Mouse (Mus musculus) lung, postnatal 0 days (tissue): ENCODE results near the gene Gm12216. TPM values are rescaled to one million over a fixed set of nuclear protein-coding genes. Genes with fewer than 3 reads are reported as not detected.

Source experiments
- ATAC-seq: fragments of 200-750 bp; cut with Nextera tagmentation; 2 replicates; pipeline ENCODE4 v1.8.0; 2017; ENCODE audit warnings: moderate library complexity
- DNase-seq: peaks from one replicate; pipeline ENCODE4 v3.0.0-alpha.2; 2016; ENCODE audit warnings: low spot score
- H3K27ac ChIP-seq: fragments of 300-500 bp; sonication (generic); 2 replicates; pipeline ENCODE4 v1.5.1; 2014; ENCODE audit warnings: antibody characterized with exemption, mild to moderate bottlenecking, low read length, mixed read lengths
- H3K27me3 ChIP-seq: fragments of 300-500 bp; sonication (generic); replicated peaks from 2 replicates; pipeline ENCODE4 v1.6.1; 2014; ENCODE audit warnings: low read length, mixed read lengths; ENCODE audit not compliant: insufficient read depth
- H3K36me3 ChIP-seq: fragments of 300-500 bp; sonication (generic); 2 replicates; pipeline ENCODE4 v1.6.1; 2014; ENCODE audit warnings: low read length, mixed read lengths; ENCODE audit not compliant: insufficient read depth
- H3K4me1 ChIP-seq: fragments of 300-500 bp; sonication (generic); 2 replicates; pipeline ENCODE4 v1.6.1; 2014; ENCODE audit warnings: antibody characterized with exemption, low read depth, low read length, mixed read lengths; ENCODE audit not compliant: insufficient read depth
- H3K4me2 ChIP-seq: fragments of 300-500 bp; sonication (generic); replicated peaks from 2 replicates; pipeline ENCODE4 v1.6.1; 2014; ENCODE audit warnings: low read depth, mild to moderate bottlenecking, low read length, moderate library complexity, mixed read lengths
- H3K4me3 ChIP-seq: fragments of 300-500 bp; sonication (generic); 2 replicates; pipeline ENCODE4 v1.5.1; 2014; ENCODE audit warnings: low read depth, low read length
- H3K9ac ChIP-seq: fragments of 300-500 bp; sonication (generic); replicated peaks from 2 replicates; pipeline ENCODE4 v1.6.1; 2014; ENCODE audit warnings: low read depth, mild to moderate bottlenecking
- H3K9me3 ChIP-seq: fragments of 300-500 bp; sonication (generic); 2 replicates; pipeline ENCODE4 v1.6.1; 2016; ENCODE audit warnings: low read length, mixed read lengths
- CTCF ChIP-seq: IDR thresholded peaks from 2 replicates; pipeline ENCODE4 v1.5.1; 2016; ENCODE audit warnings: antibody characterized with exemption, mild to moderate bottlenecking
- EP300 ChIP-seq: IDR thresholded peaks from 2 replicates; pipeline ENCODE4 v1.6.1; 2016; ENCODE audit warnings: antibody characterized with exemption, mild to moderate bottlenecking, control low read depth
- WGBS: fragments of 180-500 bp; shearing (Covaris S2); extraction: QIAGEN DNeasy Blood & Tissue Kit; methylation state at CpG from one replicate; pipeline ENCODE4 v1.1.7; 2014; 5-methylcytosine and 5-hydroxymethylcytosine counted together
- polyA plus RNA-seq: library from polyadenylated mRNA; unstranded; fragments of >200 nt; fragmentation: Nextera tagmentation; extraction: Ambion mirVana; gene quantifications from 2 replicates; pipeline ENCODE4 v1.2.1, GENCODE M21; 2015

Gm12216 gene
- polyA plus RNA-seq, 1 experiment from 2014 or later = 5.4 TPM

DNA sequence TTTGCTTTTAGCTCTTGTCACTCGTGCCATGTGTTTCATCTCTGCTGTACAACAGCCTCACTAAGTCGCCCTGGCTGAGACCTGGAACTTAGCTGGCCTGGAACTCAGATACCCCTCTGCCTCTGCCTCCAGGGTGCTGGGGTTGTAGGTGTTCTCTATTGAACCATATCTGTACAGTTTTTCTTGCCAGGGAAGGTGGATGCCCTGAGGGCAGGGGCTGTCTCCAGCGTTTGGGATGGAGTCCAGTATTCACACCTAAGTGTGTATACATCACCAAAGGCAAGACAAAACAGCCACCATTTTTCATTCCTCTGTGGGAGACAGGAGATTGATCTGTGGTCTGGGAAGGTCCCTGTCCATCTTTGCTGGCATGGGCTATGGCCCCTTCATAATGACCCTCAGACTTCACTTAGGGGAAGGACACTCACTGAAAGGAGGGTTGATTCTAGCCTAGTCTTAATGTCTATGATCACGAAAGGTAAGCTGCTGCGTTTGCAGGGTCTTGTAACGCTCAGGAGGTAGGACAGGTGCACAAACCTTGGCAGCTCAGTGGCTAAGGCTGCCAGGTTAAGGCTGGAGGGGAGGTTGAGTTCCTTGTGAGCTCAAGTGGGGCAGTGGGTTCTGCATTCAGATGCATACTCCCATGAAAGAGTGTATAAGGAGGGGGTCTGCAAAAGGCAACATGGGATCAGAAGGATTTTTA, 847 bp downstream of the Gm12216 start:
- Histone ChIP-seq H3K4me3 (no peak overlapping the region), H3K27ac (no peak overlapping the region), H3K4me2 (peak overlapping the region; percentile 68), H3K4me1 (peaks cover 7% of the 10 kb centered on the region), H3K36me3 (no peaks in the 10 kb centered on the region), H3K9me3 (no peaks in the 10 kb centered on the region), H3K9ac (no peak overlapping the region), H3K27me3 (no peaks in the 10 kb centered on the region)
- no peak for DNase-seq
- 74% methylated on average over 6 of the region's 6 CpGs for WGBS
- no peak for TF ChIP-seq CTCF
- no peak for TF ChIP-seq EP300
- no peak for ATAC-seq

DNA sequence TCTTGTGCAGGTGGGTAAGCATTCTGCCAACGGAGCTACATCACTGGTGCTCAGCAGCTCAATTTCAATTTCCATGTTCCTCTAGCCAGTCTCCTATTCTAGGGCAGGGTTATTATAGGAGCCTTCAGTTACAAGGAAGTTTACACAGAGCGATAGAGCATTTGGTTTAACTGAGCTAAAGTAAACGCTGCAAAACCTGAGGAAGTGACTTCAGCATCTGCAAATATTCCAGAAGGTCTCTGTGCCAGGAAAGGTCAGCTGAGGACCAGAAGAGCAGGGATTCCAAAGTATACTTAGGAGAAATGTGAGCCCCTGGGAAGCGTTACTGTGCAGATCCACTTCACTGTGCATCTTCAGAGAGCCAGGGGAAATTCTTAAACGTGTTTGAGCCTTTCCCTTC, 5.4 kb downstream of the Gm12216 start:
- 11% methylated on average over 5 of the region's 5 CpGs for WGBS
- Histone ChIP-seq H3K4me2 (no peak overlapping the region), H3K36me3 (no peaks in the 10 kb centered on the region), H3K9me3 (no peaks in the 10 kb centered on the region), H3K9ac (no peak overlapping the region), H3K27me3 (no peaks in the 10 kb centered on the region), H3K4me1 (peaks cover 10% of the 10 kb centered on the region), H3K4me3 (no peak overlapping the region), H3K27ac (0 out of 2 replicates have a peak overlapping the region, but pooled peaks have one; percentile 9)
- DNase-seq = peak; percentile 61
- TF ChIP-seq CTCF = no peak
- peak; percentile 80 for TF ChIP-seq EP300
- peak; percentile 43; the same call in 1 of the 2 replicates for ATAC-seq

DNA sequence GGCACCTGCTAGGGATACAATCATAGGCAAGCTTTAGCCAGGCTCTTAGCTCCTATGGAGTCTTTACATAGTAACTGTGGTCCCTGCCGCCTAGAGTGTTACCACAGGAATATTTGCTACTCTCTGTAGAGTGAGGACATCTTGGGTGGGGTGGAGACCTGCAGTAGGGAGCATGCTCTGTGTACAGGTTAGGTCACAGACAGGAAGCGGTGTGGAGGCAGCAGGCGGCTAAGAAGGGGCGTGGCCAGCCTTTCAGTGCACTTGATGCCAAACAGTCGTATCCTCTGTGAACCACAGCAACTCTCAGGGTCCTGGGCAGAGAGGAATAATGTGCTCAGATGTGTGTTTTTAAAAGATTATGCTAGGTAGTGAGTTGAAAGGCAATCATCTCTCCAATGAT, 7.3 kb downstream of the Gm12216 start:
- peak; percentile 12; the same call in 1 of the 2 replicates for TF ChIP-seq EP300
- no peak for TF ChIP-seq CTCF
- no peak overlapping the region for H3K27ac ChIP-seq
- no peak overlapping the region for H3K9ac ChIP-seq
- ATAC-seq (peak; percentile 79), DNase-seq (peak; percentile 77)
- H3K36me3 ChIP-seq = no peaks in the 10 kb centered on the region
- H3K9me3 ChIP-seq = no peaks in the 10 kb centered on the region
- peaks cover 10% of the 10 kb centered on the region for H3K4me1 ChIP-seq
- H3K4me3 ChIP-seq = no peak overlapping the region
- WGBS = 21% methylated on average over 5 of the region's 5 CpGs
- no peaks in the 10 kb centered on the region for H3K27me3 ChIP-seq
- no peak overlapping the region for H3K4me2 ChIP-seq

DNA sequence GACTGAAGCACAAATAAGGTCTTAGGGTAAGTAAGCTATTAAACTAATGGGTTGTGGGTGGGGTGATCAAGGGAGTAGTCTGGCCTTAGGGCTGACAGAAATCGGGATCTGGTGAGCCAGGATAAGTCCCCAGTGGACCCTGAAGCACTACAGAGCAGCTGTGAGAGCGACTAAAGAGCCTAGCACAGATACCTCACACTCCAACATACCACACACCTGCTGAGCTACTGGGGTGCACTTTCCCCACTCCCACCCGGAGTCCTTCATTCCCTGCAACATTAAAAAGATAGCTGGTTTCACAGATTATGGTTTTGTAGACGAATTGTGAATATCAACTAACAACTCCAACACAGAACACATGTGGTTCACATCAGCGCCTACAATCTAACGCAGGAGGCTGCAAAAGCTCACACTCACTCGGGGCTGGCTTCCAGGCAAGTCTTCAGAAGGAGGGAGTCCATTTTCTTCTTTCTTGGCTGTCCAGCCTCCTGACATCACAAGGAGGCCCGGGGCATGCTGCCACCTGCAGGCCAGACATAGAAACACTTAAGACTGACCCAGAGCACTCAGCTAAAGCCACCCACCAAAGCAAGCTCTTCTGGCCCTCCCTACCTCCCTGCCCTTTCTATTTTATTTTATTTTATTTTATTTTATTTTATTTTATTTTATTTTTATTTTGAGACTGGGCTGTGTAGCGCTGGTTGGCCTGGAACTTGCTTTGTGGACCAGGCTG, 9.3 kb downstream of the Gm12216 start:
- peak; percentile 43; the same call in 1 of the 2 replicates for TF ChIP-seq EP300
- TF ChIP-seq CTCF = peak; percentile 87
- Histone ChIP-seq H3K27ac (no peak overlapping the region), H3K4me3 (no peak overlapping the region), H3K9ac (no peak overlapping the region), H3K36me3 (no peaks in the 10 kb centered on the region), H3K4me2 (no peak overlapping the region), H3K9me3 (no peaks in the 10 kb centered on the region), H3K27me3 (no peaks in the 10 kb centered on the region), H3K4me1 (peaks cover 10% of the 10 kb centered on the region)
- 30% methylated on average over 9 of the region's 9 CpGs for WGBS
- DNase-seq (peak; percentile 95), ATAC-seq (peak; percentile 84)

GRCm38 (mm10) chr11:53845680-53846079, 13.4 kb downstream of the Gm12216 start:
- no peak overlapping the region for H3K27ac ChIP-seq
- no peak overlapping the region for H3K9ac ChIP-seq
- TF ChIP-seq CTCF (no peak), EP300 (no peak)
- H3K4me3 ChIP-seq = no peak overlapping the region
- H3K27me3 ChIP-seq = no peaks in the 10 kb centered on the region
- no peaks in the 10 kb centered on the region for H3K9me3 ChIP-seq
- no peaks in the 10 kb centered on the region for H3K4me1 ChIP-seq
- no peaks in the 10 kb centered on the region for H3K36me3 ChIP-seq
- 68% methylated on average over 6 of the region's 6 CpGs for WGBS
- ATAC-seq (no peak), DNase-seq (no peak)
- H3K4me2 ChIP-seq = no peak overlapping the region

- Histone ChIP-seq H3K9me3 (no peaks in the 10 kb centered on the region), H3K27ac (no peak overlapping the region), H3K36me3 (no peaks in the 10 kb centered on the region), H3K4me1 (no peaks in the 10 kb centered on the region), H3K4me3 (no peak overlapping the region), H3K4me2 (no peak overlapping the region), H3K9ac (no peak overlapping the region), H3K27me3 (no peaks in the 10 kb centered on the region)
- ATAC-seq = no peak
- DNase-seq = no peak
- 60% methylated on average over 10 of the region's 10 CpGs for WGBS
- TF ChIP-seq CTCF (no peak), EP300 (no peak)
These were observed 15.9 kb downstream of the Gm12216 start for GRCm38 (mm10) chr11:53843106-53843505.
